Mouse (Mus musculus): Measurements from ENCODE around the gene Gli2.

Gli2 gene

GRCm38 (mm10) chr1:118994482-118995105 lies 58.8 kb downstream of the Gli2 start:
- in situ Hi-C loops (cut with MboI) = no loop called here

DNA sequence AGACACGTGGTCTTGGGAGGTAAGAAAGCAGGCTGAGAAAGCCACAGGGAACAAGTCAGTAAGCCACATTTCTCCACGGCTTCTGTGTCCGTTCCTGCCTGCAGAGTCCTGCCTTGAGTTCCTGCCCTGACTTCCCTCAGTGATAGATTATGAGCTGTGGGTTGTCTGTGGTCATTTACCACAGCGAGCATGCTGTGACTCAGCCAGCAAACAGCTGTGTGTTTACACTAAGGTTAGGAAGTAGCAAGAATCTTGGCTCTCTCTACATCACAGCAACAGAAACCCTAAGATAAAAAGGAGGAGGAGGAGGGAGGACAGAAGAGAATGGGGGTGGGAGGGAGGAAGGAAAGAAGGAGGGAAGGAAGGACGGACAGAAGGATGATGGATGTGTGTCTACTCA lies 59.6 kb downstream of the Gli2 start:
- in situ Hi-C loops (cut with MboI) = no loop called here

- in situ Hi-C loops (cut with MboI) = no loop called here
Measured at GRCm38 (mm10) chr1:118988331-118988730, 65.1 kb downstream of the Gli2 start.

DNA sequence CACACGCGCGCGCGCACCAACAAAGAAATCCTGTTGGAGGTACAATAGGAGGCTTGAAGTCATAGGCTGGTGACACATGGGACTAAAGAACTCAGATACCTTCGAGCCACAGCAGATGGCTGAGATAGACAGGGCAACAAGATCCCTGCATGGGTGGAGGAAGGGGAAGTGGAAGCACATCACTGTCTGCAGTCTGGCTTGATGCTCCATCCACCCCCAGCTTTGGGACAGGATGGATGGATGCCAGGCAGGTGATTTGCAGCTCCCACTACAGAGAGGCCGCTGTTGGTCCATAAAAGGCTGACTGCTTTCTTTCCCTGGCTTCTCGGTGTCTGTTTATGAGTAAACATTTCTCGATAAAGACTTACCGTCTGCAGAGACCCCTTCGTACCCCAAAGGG lies 65.9 kb downstream of the Gli2 start:
- in situ Hi-C loops (cut with MboI) = no loop called here

GRCm38 (mm10) chr1:118983389-118983788 lies 70.0 kb downstream of the Gli2 start:
- in situ Hi-C loops (cut with MboI) = no loop called here

GRCm38 (mm10) chr1:118982805-118983211 lies 70.6 kb downstream of the Gli2 start:
- in situ Hi-C loops (cut with MboI) = no loop called here

DNA sequence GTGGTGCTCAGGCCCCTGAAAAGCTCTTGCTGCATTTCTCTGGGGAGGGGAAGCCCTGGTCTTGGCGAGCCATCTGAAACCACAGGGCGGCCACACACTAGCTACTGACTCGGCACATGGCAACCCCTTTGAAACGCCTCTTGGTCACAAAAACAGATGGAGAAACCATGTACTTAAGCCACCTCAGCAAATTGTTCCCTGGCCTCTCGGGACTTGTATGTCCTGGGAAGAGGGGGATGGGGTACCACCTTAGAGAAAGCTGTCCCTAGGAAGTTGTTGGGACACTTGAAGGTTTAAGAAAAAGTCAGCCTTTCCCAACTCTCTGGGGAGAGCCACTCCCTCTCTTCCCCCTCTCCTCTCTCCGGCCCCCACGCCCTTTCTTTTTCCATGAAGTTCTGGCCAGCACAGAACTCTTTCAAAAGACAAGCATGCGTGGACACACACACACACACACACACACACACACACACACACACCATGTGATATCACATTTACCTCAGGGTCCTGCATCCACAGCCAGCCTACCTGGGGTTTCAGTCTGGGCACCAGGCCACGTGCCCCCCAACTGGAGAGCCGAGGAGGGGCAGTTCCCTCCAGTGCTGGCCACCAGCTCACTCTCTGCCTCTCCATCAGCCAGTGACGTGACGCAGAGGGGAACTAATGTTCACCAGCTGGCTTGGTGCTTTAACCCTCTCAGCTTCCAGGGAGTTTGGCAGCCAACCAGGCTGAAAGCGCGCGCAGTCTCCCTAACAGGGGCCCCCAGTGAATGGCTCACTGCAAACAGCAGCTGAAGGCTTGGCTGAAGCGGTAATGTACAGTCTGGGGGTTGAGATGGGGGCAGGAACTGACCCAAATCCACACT lies 71.2 kb downstream of the Gli2 start:
- in situ Hi-C loops (cut with MboI) = no loop called here

- in situ Hi-C loops (cut with MboI) = no loop called here
Measured at GRCm38 (mm10) chr1:118980636-118981035, 72.8 kb downstream of the Gli2 start.

DNA sequence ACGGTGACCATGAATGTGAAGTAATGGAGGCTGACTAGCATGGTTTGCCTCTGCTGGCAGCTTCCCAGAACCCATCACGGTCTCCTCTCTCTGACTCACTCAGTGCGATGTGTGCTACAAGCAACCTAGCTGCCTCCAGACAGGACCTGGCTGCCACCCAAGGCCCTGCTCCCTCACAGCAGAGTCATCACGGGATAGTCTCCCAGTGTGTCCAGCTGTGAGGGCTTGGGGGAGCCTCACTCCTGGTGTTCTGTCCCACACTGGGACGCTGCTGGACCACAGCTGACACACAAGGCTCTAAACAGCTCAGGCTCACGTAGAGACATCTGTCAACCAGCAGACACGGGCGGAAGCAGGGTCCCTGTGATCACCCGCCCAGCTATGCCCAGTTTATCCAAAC lies 76.8 kb downstream of the Gli2 start:
- in situ Hi-C loops (cut with MboI) = no loop called here

DNA sequence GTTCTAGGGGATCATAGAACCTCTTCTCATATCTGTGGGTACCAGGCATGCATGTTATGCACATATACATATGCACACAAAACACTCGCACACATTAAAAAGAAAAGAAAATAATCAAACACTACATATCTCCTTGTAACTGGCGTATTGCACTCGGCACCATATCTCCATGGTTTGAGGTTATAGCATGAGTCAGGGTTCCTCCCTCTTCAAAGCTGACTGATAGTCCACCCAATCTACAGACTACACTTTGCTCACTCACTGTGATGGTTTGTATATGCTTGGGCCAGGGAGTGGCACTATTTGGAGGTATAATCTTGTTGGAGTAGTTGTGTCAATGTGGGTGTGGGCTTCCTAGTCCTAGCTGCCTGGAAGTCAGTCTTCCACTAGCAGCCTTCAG lies 78.0 kb downstream of the Gli2 start:
- in situ Hi-C loops (cut with MboI) = no loop called here

- in situ Hi-C loops (cut with MboI) = no loop called here
Measured at GRCm38 (mm10) chr1:118970068-118970467, 83.4 kb downstream of the Gli2 start.

GRCm38 (mm10) chr1:118969409-118969808 lies 84.0 kb downstream of the Gli2 start:
- in situ Hi-C loops (cut with MboI) = no loop called here

DNA sequence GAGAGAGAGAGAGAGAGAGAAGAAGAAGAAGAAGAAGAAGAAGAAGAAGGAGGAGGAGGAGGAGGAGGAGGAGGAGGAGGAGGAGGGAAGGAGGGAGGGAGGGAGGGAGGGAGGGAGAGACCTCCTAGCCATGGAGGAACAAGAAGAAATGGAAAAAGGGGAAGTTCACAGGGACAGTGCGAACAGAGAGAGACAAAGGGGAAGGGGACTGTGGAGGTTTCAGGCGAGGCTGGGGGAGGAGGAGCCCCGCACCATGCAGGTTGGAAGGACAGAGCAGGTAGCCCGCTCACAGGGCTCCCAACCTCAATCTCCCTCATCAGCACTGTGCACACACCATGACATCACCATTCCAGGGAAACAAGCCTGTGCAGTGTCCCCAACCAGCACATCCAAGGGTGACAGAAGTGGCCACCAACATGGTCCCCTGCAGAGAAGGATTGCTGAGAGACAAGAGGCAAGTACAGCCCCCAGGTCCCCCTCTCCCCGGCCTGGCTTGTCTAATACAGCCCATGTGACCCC lies 84.7 kb downstream of the Gli2 start:
- in situ Hi-C loops (cut with MboI) = no loop called here

DNA sequence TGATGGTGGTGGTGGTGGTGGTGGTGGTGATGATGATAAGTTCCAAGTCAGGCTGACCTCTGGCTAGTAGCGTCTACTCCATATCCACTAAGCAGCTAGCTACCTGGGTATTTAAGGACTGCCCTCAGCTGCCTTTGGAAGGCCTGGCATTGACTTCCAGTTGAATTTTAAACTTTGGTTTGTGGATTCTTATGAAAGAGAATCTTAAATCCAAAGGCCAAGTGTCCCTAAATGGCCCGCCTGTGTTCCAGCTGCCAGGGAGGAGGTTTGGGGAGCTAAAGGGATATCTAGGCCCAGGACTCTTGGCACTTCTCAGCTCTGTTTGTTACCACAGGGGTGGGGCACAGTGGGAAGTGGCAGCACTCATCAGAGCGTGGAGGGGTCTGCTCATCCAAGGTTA lies 85.4 kb downstream of the Gli2 start:
- in situ Hi-C loops (cut with MboI) = no loop called here

GRCm38 (mm10) chr1:118967281-118967680 lies 86.1 kb downstream of the Gli2 start:
- in situ Hi-C loops (cut with MboI) = no loop called here

DNA sequence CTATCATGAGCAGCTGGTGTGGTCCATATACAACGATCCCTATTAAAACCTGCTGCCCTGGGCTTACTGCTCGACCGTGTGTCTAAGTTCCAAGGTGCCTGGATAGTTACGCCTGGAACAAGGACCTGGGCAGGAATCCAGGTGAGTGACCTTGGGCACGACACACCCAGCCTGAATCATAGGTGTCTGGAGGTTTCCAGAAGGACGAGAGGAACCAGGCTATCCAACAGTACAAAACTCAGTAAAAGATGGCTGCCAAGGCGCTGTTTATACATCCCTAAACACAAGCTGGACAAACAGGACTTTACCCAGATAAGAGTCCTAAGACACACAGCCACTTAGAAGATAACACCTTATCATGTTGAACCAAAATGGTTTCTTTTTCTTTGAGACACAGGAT lies 94.8 kb downstream of the Gli2 start:
- in situ Hi-C loops (cut with MboI) = no loop called here

- in situ Hi-C loops (cut with MboI) = no loop called here
Measured at GRCm38 (mm10) chr1:118955791-118956190, 97.6 kb downstream of the Gli2 start.

GRCm38 (mm10) chr1:118954434-118955301 lies 98.8 kb downstream of the Gli2 start:
- in situ Hi-C loops (cut with MboI) = no loop called here

DNA sequence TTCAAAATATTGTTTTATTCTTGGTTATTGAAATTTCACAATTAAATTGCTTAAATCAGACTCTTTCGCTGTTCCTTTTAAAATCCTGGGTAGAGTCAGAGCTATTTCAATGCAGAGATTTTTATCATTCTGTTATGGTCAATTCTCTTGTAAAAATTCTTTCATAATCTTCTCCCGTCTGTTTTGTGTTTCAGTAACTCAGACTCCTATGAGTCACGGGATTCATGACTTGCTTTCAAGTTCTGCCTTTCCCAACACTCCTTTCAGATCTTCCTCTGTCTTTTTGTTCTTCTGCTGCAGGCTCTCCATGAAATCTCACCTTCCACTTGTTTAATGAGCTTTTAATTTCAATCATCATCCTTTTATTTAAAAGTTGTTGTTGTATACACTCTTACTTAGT lies 100.4 kb downstream of the Gli2 start:
- in situ Hi-C loops (cut with MboI) = no loop called here

GRCm38 (mm10) chr1:118952318-118952717 lies 101.1 kb downstream of the Gli2 start:
- in situ Hi-C loops (cut with MboI) = no loop called here

DNA sequence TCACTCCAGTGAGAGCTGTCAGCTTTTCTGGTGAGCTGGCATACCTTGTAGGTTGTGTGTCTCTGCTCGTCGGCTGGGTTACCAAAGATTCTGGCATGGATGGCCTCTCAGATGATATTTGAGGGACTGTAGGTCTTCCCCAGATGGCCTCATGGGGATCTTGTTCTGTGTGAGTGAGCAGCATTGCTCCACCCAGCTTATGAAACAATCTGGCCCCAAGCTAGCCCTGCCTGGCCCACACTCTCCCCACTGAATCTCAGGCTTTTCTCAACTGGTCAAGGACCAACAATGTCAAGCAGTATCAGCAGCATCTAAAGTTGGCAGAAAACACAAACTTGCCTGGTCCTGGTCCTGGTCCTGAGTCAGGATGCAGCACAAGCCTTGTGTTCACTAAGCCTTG lies 105.0 kb downstream of the Gli2 start:
- in situ Hi-C loops (cut with MboI) = no loop called here

DNA sequence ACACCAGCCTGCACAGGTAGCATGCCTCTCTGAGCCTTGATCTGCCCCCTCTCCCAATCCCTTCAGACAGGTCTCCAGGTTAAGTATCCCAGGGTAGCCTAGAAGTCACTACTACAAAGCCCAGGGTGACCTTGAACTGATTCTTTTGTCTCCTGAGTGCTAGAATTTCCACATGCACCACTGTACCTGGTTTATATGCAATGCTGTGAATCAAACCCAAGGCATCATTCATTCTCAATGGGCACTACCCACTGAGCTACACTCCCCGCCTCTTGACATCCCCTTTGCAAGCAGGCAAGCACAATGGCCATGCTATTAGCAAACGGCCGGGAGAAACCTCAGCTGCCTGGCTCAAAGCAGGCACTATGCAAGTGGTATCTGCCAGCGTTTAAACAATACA lies 106.2 kb downstream of the Gli2 start:
- in situ Hi-C loops (cut with MboI) = no loop called here

Measured in mature B cell (primary cell).